Mouse (Mus musculus): ENCODE measurements around the gene Lgals9.

Gene Lgals9

DNA sequence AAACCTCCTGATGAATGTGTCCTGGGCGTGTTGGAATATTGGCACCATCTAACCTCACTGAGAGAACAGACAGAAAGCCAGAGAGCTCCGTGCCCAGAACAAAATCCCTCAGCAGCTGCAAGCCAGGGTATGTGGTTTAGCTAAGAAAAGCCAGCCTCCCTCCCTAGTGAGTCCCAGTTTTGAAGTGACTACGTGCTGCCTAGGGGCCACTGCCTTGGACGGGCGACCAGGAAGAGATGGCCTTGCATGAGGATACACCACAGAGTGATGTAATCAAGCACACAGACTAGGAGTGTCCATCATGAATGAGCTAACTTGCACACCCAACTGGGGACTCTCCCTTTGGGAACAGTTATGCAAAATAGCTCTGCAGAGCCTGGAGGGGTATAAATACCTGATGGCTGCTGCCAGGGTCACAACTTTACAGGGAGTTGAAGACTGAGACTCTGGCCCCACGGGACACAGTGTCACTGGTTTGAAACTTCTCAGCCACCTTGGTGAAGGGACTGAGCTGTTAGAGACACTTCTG lies 64.3 kb downstream of the Lgals9 start, which contains the start of gene Nos2:
Nos2 (plus strand) TSS at position 377 of the 529 bp plus-strand sequence.
- no peak for DNase-seq (ENCODE audit: low spot score)

DNA sequence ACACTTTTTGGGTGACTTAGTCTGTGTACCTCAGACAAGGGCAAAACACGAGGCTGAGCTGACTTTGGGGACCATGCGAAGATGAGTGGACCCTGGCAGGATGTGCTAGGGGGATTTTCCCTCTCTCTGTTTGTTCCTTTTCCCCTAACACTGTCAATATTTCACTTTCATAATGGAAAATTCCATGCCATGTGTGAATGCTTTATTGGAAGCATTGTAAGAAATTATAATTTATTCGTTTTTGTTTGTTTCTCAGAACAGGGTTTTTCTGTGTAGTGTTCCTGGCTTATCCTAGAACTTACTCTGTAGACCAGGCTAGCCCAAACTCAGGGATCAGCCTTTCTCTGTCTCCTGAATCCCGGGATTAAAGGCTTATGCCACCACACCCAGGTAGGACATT lies 65.0 kb downstream of the Lgals9 start:
- no peak for DNase-seq (ENCODE audit: low spot score)

- DNase-seq (ENCODE audit: low spot score): no peak
These were observed 68.3 kb downstream of the Lgals9 start for GRCm38 (mm10) chr11:78916410-78916809.

- no peak for DNase-seq (ENCODE audit: low spot score)
These were observed 69.3 kb downstream of the Lgals9 start for GRCm38 (mm10) chr11:78915473-78915872.
